Mouse (Mus musculus): Measurements from ENCODE around the gene Smtnl2.

GRCm38 (mm10) chr11:72369904-72370672 lies 41.4 kb downstream of the Smtnl2 start:
- no peak for TF ChIP-seq CTCF (IDR thresholded peaks at IDR 0.05; ENCODE audit: low read depth, low read length)
- TF ChIP-seq POLR2A (IDR thresholded peaks at IDR 0.05; ENCODE audit: extremely low read depth, insufficient read depth, low read length), result no peak
